Mouse (Mus musculus) myocyte (in vitro differentiated cells): Measurements from ENCODE around the gene Gm11639. TPM values are rescaled to one million over a fixed set of nuclear protein-coding genes. Genes with fewer than 3 reads are reported as not detected.
A peak's percentile ranks its signal among the peaks of the same experiment; 100 is the strongest.

Experiments used
- H3K27me3 ChIP-seq: one replicate; pipeline ENCODE4 v1.6.1; 2011; ENCODE audit not compliant: control insufficient read depth, insufficient read depth, insufficient read length
- H3K36me3 ChIP-seq: one replicate; pipeline ENCODE4 v1.6.1; 2011; ENCODE audit not compliant: control insufficient read depth, insufficient read depth
- H3K4me2 ChIP-seq: one replicate; pipeline ENCODE4 v1.6.1; 2011; ENCODE audit warnings: low read depth, control low read depth
- H3K4me3 ChIP-seq: one replicate; pipeline ENCODE4 v1.5.1; 2011; ENCODE audit warnings: mild to moderate bottlenecking, control low read depth, moderate library complexity
- H3K79me2 ChIP-seq: one replicate; pipeline ENCODE4 v1.6.1; 2011; ENCODE audit not compliant: control insufficient read depth, insufficient read depth
- H3ac ChIP-seq: one replicate; pipeline ENCODE4 v1.6.1; 2011; ENCODE audit not compliant: control insufficient read depth, insufficient read length
- CEBPB ChIP-seq: IDR thresholded peaks from 2 replicates; pipeline ENCODE4 v1.6.1; 2011; ENCODE audit warnings: mild to moderate bottlenecking, moderate library complexity; ENCODE audit not compliant: poor library complexity, insufficient read depth, severe bottlenecking
- E2F4 ChIP-seq: IDR thresholded peaks from one replicate; pipeline ENCODE4 v1.6.1; 2011; ENCODE audit warnings: mild to moderate bottlenecking, control low read depth, moderate library complexity; ENCODE audit not compliant: insufficient read depth
- MAX ChIP-seq: IDR thresholded peaks from one replicate; pipeline ENCODE4 v1.6.1; 2011; ENCODE audit warnings: low read depth, mild to moderate bottlenecking, control low read depth
- MYOD1 ChIP-seq, 3 experiments: IDR thresholded peaks; one replicate each; pipeline ENCODE4 v1.6.1; 2011; ENCODE audit warnings: control low read depth in 2 of 3, low read depth in 2 of 3, mild to moderate bottlenecking in 2 of 3, moderate library complexity in 1 of 3; ENCODE audit not compliant: insufficient read length in 2 of 3, control insufficient read depth in 1 of 3
- MYOG ChIP-seq, 3 experiments: IDR thresholded peaks; one replicate each; pipeline ENCODE4 v1.6.1; 2011; ENCODE audit warnings: control low read depth in 2 of 3, low read depth in 2 of 3, mild to moderate bottlenecking in 2 of 3; ENCODE audit not compliant: insufficient read length in 2 of 3, control insufficient read depth in 1 of 3, insufficient read depth in 1 of 3
- POLR2A ChIP-seq: IDR thresholded peaks from one replicate; pipeline ENCODE4 v1.6.1; 2011; ENCODE audit warnings: low read depth, mild to moderate bottlenecking, control low read depth, moderate library complexity; ENCODE audit not compliant: insufficient read length
- POLR2AphosphoS2 ChIP-seq: IDR thresholded peaks from one replicate; pipeline ENCODE4 v1.6.1; 2011; ENCODE audit warnings: low read depth, control low read depth; ENCODE audit not compliant: insufficient read length
- REST ChIP-seq: IDR thresholded peaks from one replicate; pipeline ENCODE4 v1.6.1; 2011; ENCODE audit warnings: mild to moderate bottlenecking, control low read depth, moderate library complexity; ENCODE audit not compliant: insufficient read depth, insufficient read length
- SRF ChIP-seq: IDR thresholded peaks from one replicate; pipeline ENCODE4 v1.6.1; 2011; ENCODE audit warnings: low read depth; ENCODE audit not compliant: control insufficient read depth, insufficient read length
- TCF12 ChIP-seq: IDR thresholded peaks from one replicate; pipeline ENCODE4 v1.6.1; 2011; ENCODE audit warnings: mild to moderate bottlenecking, control low read depth; ENCODE audit not compliant: poor library complexity, insufficient read depth, severe bottlenecking
- TCF3 ChIP-seq: IDR thresholded peaks from one replicate; pipeline ENCODE4 v1.6.1; 2011; ENCODE audit warnings: low read depth, control low read depth; ENCODE audit not compliant: insufficient read length
- USF1 ChIP-seq: IDR thresholded peaks from one replicate; pipeline ENCODE4 v1.6.1; 2011; ENCODE audit warnings: low read depth, mild to moderate bottlenecking, control low read depth, moderate library complexity
- polyA plus RNA-seq: library from polyadenylated mRNA; unstranded; fragments of >200 nt; fragmentation: generic; extraction: Trizol; gene quantifications from one replicate; pipeline ENCODE4 v1.2.1, GENCODE M21; 2012; ENCODE audit warnings: missing spikeins

Gm11639 gene
- polyA plus RNA-seq, 1 experiment: not detected

DNA sequence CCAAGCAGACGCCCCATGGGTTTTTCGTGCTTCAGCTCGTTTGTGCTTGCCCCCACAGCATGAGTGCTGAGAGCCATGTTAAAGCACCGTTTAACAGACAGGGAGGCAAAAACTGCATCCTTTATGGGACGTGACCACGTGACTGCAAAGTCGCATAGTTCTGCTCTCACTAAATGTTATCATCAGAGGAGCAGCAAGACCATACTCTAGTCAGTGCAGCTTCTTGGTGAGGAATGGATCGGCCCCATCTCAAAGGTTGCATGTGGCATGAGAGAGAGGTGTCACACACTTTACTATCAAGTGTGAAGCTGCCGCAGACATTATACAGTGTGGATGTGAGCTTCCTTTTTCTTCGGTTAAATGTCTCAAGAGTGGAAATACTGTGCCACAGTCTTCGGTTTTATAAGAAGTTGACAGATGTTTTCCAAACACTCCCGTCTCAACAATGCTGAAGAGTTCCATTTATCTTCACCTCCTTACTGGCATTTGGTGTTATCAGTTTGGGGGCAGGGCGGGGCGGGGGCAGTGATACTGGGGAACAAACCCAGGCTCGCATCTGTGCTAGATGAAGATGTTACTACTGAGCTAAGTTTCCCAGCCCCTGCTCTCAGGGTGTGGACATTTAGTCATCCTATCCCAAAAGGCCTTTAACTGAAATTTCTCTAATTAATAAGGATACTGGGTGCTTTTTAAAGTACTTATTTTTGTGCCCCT is 296.0 kb downstream of the Gm11639 start:
- Histone ChIP-seq H3ac (no peak overlapping the region), H3K4me2 (no peak overlapping the region), H3K4me3 (no peak overlapping the region), H3K27me3 (no peaks in the 10 kb centered on the region), H3K79me2 (no peaks in the 10 kb centered on the region), H3K36me3 (no peaks in the 10 kb centered on the region)
- no peak for TF ChIP-seq MAX
- TF ChIP-seq E2F4: no peak
- TF ChIP-seq SRF: no peak
- TF ChIP-seq MYOG (IDR thresholded peaks at IDR 0.05; ENCODE audit: control insufficient read depth in 1 of 3, insufficient read depth in 1 of 3, insufficient read length in 2 of 3, low read depth in 2 of 3): no peak
- no peak for TF ChIP-seq USF1
- TF ChIP-seq POLR2A: no peak
- no peak for TF ChIP-seq REST
- no peak for TF ChIP-seq CEBPB
- no peak for TF ChIP-seq POLR2AphosphoS2

DNA sequence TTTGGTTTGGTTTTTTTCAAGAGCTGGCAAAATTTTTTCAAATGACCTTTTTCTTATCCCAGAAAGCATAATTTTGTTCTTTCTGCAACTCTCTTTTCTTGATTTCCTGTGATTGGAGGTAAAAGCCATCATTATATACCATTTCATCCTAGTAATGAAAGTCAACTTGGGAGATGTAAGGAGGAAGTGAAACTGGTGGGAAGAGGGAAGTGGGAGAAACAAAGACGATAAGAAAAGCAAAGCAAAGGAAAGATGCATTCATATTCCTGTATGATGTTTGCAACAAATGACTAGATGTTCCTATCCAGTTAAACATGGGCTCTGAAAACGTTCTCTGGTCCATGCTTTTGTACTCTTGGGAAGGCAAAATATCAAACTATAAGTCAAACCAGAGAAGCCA is 323.7 kb downstream of the Gm11639 start:
- no peaks in the 10 kb centered on the region for H3K79me2 ChIP-seq

DNA sequence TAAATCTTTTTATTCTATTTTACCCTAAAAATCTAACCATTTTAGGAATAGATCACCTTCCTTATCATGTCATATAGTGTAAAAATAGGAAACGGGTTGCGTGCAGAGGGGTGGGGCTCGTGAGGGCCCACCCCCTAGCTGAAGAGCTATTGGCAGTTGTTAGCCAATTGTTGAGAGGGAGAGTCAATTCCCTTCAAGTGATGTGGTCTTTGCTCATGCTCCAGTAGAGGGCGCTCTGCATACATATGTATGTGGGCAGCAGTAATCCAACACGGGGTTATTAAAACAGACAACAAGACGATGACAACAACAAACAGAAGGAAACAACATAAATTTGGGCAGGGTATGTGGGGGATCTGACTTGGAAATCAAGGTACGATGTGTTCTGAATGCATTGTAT is 335.6 kb downstream of the Gm11639 start:
- Histone ChIP-seq H3K4me2 (no peak overlapping the region), H3K27me3 (no peaks in the 10 kb centered on the region), H3K4me3 (no peak overlapping the region), H3ac (no peak overlapping the region), H3K79me2 (no peaks in the 10 kb centered on the region), H3K36me3 (no peaks in the 10 kb centered on the region)
- no peak for TF ChIP-seq TCF12
- no peak for TF ChIP-seq POLR2A
- no peak for TF ChIP-seq CEBPB
- TF ChIP-seq MYOG (IDR thresholded peaks at IDR 0.05; ENCODE audit: control insufficient read depth in 1 of 3, insufficient read depth in 1 of 3, insufficient read length in 2 of 3, low read depth in 2 of 3): no peak
- no peak for TF ChIP-seq SRF
- no peak for TF ChIP-seq E2F4
- no peak for TF ChIP-seq POLR2AphosphoS2
- no peak for TF ChIP-seq REST
- TF ChIP-seq MAX: no peak
- no peak for TF ChIP-seq USF1
- TF ChIP-seq TCF3: no peak
- no peak for TF ChIP-seq MYOD1 (IDR thresholded peaks at IDR 0.05; ENCODE audit: control insufficient read depth in 1 of 3, insufficient read length in 2 of 3, low read depth in 2 of 3)

More for the DNA sequence above, 323.7 kb downstream of the Gm11639 start:
- H3K4me2 ChIP-seq: no peak overlapping the region
- no peaks in the 10 kb centered on the region for H3K36me3 ChIP-seq
- no peak overlapping the region for H3K4me3 ChIP-seq
- H3ac ChIP-seq: no peak overlapping the region
- TF ChIP-seq CEBPB: no peak
- TF ChIP-seq SRF: no peak
- no peak for TF ChIP-seq USF1
- TF ChIP-seq REST: no peak
- no peak for TF ChIP-seq E2F4
- TF ChIP-seq MYOD1 (IDR thresholded peaks at IDR 0.05; ENCODE audit: control insufficient read depth in 1 of 3, insufficient read length in 2 of 3, low read depth in 2 of 3): no peak
- TF ChIP-seq MAX: no peak
- no peak for TF ChIP-seq POLR2AphosphoS2
- TF ChIP-seq TCF3: no peak
- TF ChIP-seq TCF12: no peak
- TF ChIP-seq POLR2A: no peak
- TF ChIP-seq MYOG (IDR thresholded peaks at IDR 0.05; ENCODE audit: control insufficient read depth in 1 of 3, insufficient read depth in 1 of 3, insufficient read length in 2 of 3, low read depth in 2 of 3): no peak
- H3K27me3 ChIP-seq: no peaks in the 10 kb centered on the region

DNA sequence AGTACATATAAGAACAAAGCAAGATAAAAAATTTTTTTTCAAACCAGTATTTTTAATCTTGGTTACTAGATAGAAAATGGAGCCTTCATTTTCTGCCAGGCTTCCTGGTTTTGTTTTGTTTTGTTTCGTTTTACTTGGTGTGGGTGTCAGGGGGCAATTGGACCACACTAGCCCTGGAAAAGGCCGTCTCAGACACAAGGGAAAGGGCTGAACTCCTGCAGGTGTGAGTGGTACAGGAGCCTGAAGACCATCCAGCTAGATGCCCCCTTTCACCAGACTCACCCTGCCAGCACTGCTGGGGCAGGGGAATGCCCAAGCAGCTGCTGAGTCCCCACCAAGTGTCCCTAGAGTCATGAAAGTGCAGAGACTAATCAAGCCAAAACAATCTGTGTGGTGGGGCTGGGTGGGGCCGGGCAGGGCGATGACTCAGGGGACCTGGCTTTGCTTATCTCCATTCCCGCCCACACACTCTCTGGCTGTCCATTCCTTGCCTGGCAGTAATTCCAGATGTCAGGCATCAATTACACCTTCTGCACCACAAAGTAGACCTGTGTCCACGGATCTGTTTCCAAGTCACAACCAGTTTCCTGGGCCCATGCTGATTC is 343.3 kb downstream of the Gm11639 start:
- no peaks in the 10 kb centered on the region for H3K27me3 ChIP-seq
- H3K79me2 ChIP-seq: no peaks in the 10 kb centered on the region
- H3K36me3 ChIP-seq: no peaks in the 10 kb centered on the region
- no peak overlapping the region for H3ac ChIP-seq
- H3K4me3 ChIP-seq: no peak overlapping the region
- H3K4me2 ChIP-seq: peak overlapping the region; percentile 54
- TF ChIP-seq SRF (no peak), TCF3 (no peak), MYOG (IDR thresholded peaks at IDR 0.05; ENCODE audit: control insufficient read depth in 1 of 3, insufficient read depth in 1 of 3, insufficient read length in 2 of 3, low read depth in 2 of 3) (peak in 1 of 3 experiments; percentile 80), POLR2AphosphoS2 (no peak), MYOD1 (IDR thresholded peaks at IDR 0.05; ENCODE audit: control insufficient read depth in 1 of 3, insufficient read length in 2 of 3, low read depth in 2 of 3) (peak in 2 of 3 experiments; percentile 54 to 77), TCF12 (peak; percentile 20), MAX (no peak), E2F4 (no peak)

DNA sequence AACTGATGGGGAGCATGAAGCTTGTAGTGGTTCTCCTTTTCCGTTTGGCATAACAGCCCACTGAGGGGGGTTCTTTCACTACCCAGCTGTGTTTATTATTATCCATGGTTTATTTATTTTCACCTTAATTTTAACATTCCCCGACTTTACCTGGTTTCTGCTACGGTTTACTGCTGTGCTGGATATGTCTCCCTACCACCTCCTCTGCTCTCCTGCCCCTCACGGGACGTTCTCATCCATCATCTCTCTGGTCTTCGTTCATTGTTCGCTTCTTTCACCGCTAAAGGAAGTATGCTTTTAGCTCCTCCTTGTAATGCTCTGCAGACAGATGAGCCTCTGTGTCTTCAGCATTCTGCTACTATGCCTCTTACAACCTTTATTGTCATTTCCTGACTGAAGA is 344.0 kb downstream of the Gm11639 start:
- TF ChIP-seq MYOG (IDR thresholded peaks at IDR 0.05; ENCODE audit: control insufficient read depth in 1 of 3, insufficient read depth in 1 of 3, insufficient read length in 2 of 3, low read depth in 2 of 3) (no peak), E2F4 (no peak), CEBPB (no peak), SRF (no peak)
- H3K4me3 ChIP-seq: no peak overlapping the region
- peak overlapping the region; percentile 54 for H3K4me2 ChIP-seq
- H3ac ChIP-seq: no peak overlapping the region
- no peaks in the 10 kb centered on the region for H3K27me3 ChIP-seq
- H3K79me2 ChIP-seq: no peaks in the 10 kb centered on the region
- no peaks in the 10 kb centered on the region for H3K36me3 ChIP-seq
